Mouse (Mus musculus) heart, embryonic 15.5 days (tissue): Measurements from ENCODE around the gene Ccdc85c. TPM values are rescaled to one million over a fixed set of nuclear protein-coding genes. Genes with fewer than 3 reads are reported as not detected.

Experiments
- ATAC-seq: fragments of 200-750 bp; cut with Nextera tagmentation; replicated peaks from 2 replicates; pipeline ENCODE4 v1.8.0; 2017; ENCODE audit warnings: low read depth, moderate TSS enrichment; ENCODE audit not compliant: insufficient number of reproducible peaks, insufficient read depth, low FRiP score
- H3K27ac ChIP-seq: fragments of 300-500 bp; sonication (generic); 2 replicates; pipeline ENCODE4 v1.5.1; 2015; ENCODE audit warnings: mild to moderate bottlenecking, inconsistent platforms
- H3K27me3 ChIP-seq: fragments of 300-500 bp; sonication (generic); 2 replicates; pipeline ENCODE4 v1.6.1; 2015; ENCODE audit warnings: inconsistent platforms
- H3K36me3 ChIP-seq: fragments of 300-500 bp; sonication (generic); 2 replicates; pipeline ENCODE4 v1.6.1; 2015; ENCODE audit warnings: mild to moderate bottlenecking, inconsistent platforms
- H3K4me1 ChIP-seq: fragments of 300-500 bp; sonication (generic); replicated peaks from 2 replicates; pipeline ENCODE4 v1.6.1; 2015; ENCODE audit warnings: inconsistent platforms
- H3K4me2 ChIP-seq: fragments of 300-500 bp; sonication (generic); 2 replicates; pipeline ENCODE4 v1.6.1; 2015; ENCODE audit warnings: inconsistent platforms, mild to moderate bottlenecking, moderate library complexity
- H3K4me3 ChIP-seq: fragments of 300-500 bp; sonication (generic); 2 replicates; pipeline ENCODE4 v1.5.1; 2015; ENCODE audit warnings: mild to moderate bottlenecking, inconsistent platforms
- H3K9ac ChIP-seq: fragments of 300-500 bp; sonication (generic); 2 replicates; pipeline ENCODE4 v1.6.1; 2015; ENCODE audit warnings: mild to moderate bottlenecking, inconsistent platforms
- H3K9me3 ChIP-seq: fragments of 300-500 bp; sonication (generic); replicated peaks from 2 replicates; pipeline ENCODE4 v1.6.1; 2016; ENCODE audit warnings: inconsistent platforms
- WGBS: fragments of 180-500 bp; shearing (Covaris S2); methylation state at CpG from one replicate; pipeline ENCODE4 v1.1.7; 2015; ENCODE audit warnings: mixed read lengths; 5-methylcytosine and 5-hydroxymethylcytosine counted together
- polyA plus RNA-seq: library from polyadenylated mRNA; unstranded; fragments of >200 nt; fragmentation: Nextera tagmentation; extraction: Ambion mirVana; gene quantifications from 2 replicates; pipeline ENCODE4 v1.2.1, GENCODE M21; 2015

The Ccdc85c gene
- polyA plus RNA-seq, 1 experiment from 2014 or later, result 5.7 TPM

DNA sequence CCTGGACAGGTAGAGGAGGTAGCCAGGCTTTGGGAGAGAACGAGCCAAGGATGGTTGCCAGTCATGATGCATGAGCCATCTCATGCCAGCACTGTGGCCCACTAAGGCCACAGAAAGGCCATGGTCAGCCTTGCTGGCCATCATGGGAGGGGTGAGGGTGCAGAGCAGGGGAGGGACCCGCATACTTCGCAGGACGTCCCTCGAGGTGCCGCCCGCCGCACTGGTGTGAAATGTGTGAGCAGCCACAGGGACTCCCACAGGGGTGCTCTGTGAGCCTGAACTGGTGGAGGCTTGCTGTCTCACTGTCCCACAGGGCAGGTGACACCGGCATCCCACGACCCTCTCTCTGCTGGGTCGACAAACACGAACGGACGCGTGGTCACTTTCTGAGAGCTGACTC, 64.6 kb downstream of the Ccdc85c start:
- no peak overlapping the region for H3K27ac ChIP-seq
- ATAC-seq, result no peak
- H3K9ac ChIP-seq, result no peak overlapping the region
- H3K36me3 ChIP-seq, result peaks cover 5% of the 10 kb centered on the region; the same call in 1 of the 2 replicates
- H3K27me3 ChIP-seq, result no peaks in the 10 kb centered on the region
- H3K4me1 ChIP-seq, result peaks cover 53% of the 10 kb centered on the region
- H3K4me2 ChIP-seq, result no peak overlapping the region
- H3K4me3 ChIP-seq, result no peak overlapping the region
- H3K9me3 ChIP-seq, result no peaks in the 10 kb centered on the region
- 89% methylated on average over 15 of the region's 15 CpGs for WGBS

DNA sequence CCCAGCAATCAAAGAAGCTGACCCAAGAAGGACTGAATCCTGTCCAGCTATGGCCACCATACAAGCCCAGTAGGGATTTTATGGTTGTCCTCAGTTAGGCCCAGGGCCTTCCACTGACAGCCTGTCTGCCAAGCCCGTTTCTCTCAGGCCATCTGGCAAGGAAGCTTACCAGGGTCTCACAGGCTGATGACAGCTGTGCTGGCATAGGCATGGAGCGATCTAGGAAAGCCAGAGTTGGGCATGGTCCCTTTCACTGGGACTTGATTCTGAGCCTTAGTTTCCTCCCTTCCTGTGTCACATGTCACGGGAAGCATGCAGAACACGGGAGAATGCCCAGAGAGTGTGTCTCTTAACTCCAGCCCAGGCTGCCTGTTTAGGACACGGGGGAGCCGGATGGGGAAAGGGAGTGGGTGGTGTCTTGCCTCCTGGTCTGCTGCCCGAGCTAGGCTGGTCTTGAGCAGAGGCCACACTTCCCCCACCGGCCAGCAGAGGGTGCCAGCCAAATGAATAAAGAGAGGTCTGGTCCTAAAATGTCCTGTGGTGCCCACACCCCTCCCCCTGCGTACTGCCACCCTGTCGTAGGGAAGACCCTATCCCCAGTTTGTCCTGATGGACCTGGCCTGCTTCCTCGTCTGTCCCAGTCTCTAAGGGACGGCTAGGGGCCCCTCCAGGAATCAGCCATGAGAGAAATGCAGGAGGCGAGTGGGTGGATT, 66.3 kb downstream of the Ccdc85c start:
- no peak overlapping the region for H3K4me2 ChIP-seq
- H3K27ac ChIP-seq, result no peak overlapping the region
- H3K9ac ChIP-seq, result no peak overlapping the region
- 26% methylated on average over 13 of the region's 13 CpGs for WGBS
- H3K4me3 ChIP-seq, result no peak overlapping the region
- peaks cover 38% of the 10 kb centered on the region for H3K4me1 ChIP-seq
- H3K36me3 ChIP-seq, result peaks cover 12% of the 10 kb centered on the region; the same call in 1 of the 2 replicates
- no peaks in the 10 kb centered on the region for H3K9me3 ChIP-seq
- peak; percentile 32; the same call in 1 of the 2 replicates for ATAC-seq
- no peaks in the 10 kb centered on the region for H3K27me3 ChIP-seq

DNA sequence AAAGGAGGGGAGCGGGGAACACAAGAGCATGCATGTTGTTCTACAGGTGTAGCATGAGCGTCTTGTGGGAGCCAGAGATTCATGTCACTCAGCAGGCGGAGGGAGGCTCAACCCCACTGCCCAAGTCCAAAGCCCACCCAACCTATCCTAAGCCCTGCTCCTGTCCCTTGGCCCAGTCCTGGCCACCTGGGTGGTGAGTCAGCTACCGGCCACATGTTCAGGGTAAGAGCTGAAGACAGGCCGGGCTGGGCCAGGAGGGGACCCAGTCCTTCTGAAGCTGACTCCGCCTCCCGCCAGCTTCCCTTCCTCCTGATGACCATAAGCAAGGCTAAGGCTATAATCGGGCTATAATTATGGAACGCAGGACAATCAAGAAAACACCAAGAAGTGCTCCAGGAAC, 67.0 kb downstream of the Ccdc85c start:
- Histone ChIP-seq H3K4me2 (no peak overlapping the region), H3K9ac (no peak overlapping the region), H3K4me3 (no peak overlapping the region), H3K36me3 (peaks cover 17% of the 10 kb centered on the region; the same call in 1 of the 2 replicates), H3K4me1 (peaks cover 31% of the 10 kb centered on the region), H3K27ac (no peak overlapping the region), H3K27me3 (no peaks in the 10 kb centered on the region), H3K9me3 (no peaks in the 10 kb centered on the region)
- no peak for ATAC-seq
- WGBS, result 92% methylated on average over 9 of the region's 9 CpGs

DNA sequence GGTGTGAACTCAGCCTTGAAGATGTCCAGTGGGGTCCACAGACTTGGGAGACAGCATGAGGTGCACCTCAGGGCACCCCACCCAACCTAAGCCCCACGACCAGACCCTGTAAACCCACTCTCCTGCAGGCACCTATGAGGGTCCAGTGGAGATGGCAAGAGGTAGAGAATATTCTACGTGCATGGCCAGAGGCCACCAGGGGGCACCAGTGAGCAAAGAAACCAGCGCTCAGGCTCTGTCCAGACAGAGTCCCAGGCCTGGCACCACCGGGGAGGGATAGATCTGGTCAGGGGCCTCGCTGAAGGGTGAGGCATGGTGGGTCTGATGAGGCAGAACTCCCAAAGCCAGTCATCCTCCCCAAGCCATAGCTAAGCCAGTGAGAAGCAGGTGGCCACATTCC, 68.6 kb downstream of the Ccdc85c start:
- peaks cover 16% of the 10 kb centered on the region for H3K4me1 ChIP-seq
- peaks cover 31% of the 10 kb centered on the region for H3K36me3 ChIP-seq
- no peak overlapping the region for H3K27ac ChIP-seq
- WGBS, result 7% methylated on average over 5 of the region's 5 CpGs
- peak; percentile 6; the same call in 1 of the 2 replicates for ATAC-seq
- no peak overlapping the region for H3K9ac ChIP-seq
- no peaks in the 10 kb centered on the region for H3K27me3 ChIP-seq
- H3K4me2 ChIP-seq, result no peak overlapping the region
- no peaks in the 10 kb centered on the region for H3K9me3 ChIP-seq
- H3K4me3 ChIP-seq, result no peak overlapping the region

DNA sequence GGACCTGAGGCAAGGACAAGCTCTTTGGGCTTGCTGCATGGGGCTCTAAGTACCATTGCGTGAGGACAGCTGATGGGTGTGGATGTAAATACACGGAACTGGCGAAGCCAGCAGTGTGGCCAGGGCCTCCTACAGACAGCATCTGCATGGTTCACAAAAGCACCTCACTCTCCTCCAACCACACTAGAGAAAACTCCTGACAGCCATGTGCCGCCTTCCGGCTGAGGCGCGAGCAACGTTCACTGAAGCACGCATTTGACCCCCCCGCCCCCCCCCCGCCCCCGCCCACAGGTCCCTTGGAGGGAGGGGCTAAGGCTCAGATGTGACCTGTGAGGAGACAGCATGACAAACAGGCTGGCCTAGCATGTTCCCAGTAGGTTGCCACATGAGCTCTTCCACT, 70.2 kb downstream of the Ccdc85c start:
- WGBS, result 80% methylated on average over 12 of the region's 12 CpGs
- Histone ChIP-seq H3K4me3 (no peak overlapping the region), H3K9ac (no peak overlapping the region), H3K4me2 (no peak overlapping the region), H3K4me1 (peaks cover 10% of the 10 kb centered on the region), H3K36me3 (peaks cover 45% of the 10 kb centered on the region), H3K27ac (no peak overlapping the region), H3K9me3 (no peaks in the 10 kb centered on the region), H3K27me3 (no peaks in the 10 kb centered on the region)
- no peak for ATAC-seq

DNA sequence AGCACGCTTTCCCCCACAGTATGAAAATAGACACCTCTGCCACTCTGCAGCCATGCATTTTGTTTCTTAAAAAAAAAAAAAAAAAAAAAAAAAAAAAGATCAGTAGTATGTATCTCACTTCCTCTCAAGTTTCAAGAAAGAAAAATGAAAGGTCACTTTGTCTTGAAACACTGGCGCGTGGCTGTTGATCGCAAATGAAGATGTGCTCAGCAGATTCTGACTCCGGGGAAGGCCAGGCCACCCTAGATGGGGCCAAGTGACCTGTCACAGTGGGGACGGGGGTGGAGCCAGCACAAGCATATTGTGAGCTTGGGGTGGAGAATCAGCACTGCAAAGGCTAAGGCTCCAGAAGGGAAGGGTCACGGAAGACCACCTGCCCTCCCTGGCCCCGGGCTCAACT, 71.3 kb downstream of the Ccdc85c start:
- ATAC-seq, result no peak
- peaks cover 3% of the 10 kb centered on the region; the same call in 1 of the 2 replicates for H3K4me1 ChIP-seq
- H3K4me2 ChIP-seq, result no peak overlapping the region
- H3K9ac ChIP-seq, result no peak overlapping the region
- H3K4me3 ChIP-seq, result no peak overlapping the region
- H3K9me3 ChIP-seq, result no peaks in the 10 kb centered on the region
- peaks cover 56% of the 10 kb centered on the region for H3K36me3 ChIP-seq
- H3K27ac ChIP-seq, result no peak overlapping the region
- WGBS, result 67% methylated on average over 8 of the region's 8 CpGs
- no peaks in the 10 kb centered on the region for H3K27me3 ChIP-seq

DNA sequence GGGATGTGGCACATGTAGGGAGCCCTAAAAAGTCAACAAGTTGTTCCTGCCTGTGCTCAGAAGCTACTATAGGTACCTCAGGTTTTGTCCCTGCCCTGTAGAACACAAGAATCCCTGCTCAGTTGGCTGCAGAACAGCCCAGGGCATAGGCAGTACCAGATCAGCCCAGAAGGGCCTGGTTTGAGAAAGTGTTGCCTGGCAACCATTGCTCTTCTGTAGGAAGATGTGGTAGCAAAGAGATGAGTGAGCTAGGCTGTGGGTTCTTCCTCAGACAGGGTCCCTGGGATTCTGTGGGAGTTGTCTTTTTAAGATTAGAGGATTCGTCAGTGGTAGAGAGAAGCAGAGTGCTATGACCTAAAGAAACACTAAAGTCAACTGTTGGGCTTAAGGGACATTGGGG, 75.1 kb downstream of the Ccdc85c start:
- H3K4me2 ChIP-seq, result no peak overlapping the region
- no peaks in the 10 kb centered on the region for H3K9me3 ChIP-seq
- 72% methylated on average over 1 of the region's 1 CpGs for whole genome bisulfite sequencing
- no peaks in the 10 kb centered on the region for H3K4me1 ChIP-seq
- H3K27me3 ChIP-seq, result no peaks in the 10 kb centered on the region
- ATAC-seq, result no peak
- H3K27ac ChIP-seq, result no peak overlapping the region
- H3K9ac ChIP-seq, result no peak overlapping the region
- H3K4me3 ChIP-seq, result no peak overlapping the region
- H3K36me3 ChIP-seq, result peaks cover 85% of the 10 kb centered on the region

DNA sequence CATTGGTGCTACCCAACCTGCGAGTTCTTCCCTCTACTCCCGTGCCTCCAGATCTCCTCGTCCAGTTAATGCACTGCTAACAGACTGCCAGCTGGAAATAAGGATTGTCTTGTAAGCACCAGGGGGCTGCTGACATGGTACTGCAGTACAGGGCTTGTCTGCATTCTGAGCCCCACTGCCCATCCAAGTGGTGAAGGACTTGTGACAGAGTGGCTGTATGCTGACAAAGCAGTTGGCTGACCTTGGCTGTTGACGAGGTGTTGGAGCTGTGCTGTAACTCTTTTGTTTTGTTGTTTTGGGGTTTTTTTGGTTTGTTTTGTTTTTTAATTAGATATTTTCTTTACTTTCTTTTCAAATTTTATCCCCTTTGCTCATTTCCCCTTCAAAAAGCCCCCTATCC, 76.8 kb downstream of the Ccdc85c start:
- H3K27ac ChIP-seq, result no peak overlapping the region
- H3K27me3 ChIP-seq, result no peaks in the 10 kb centered on the region
- H3K4me3 ChIP-seq, result no peak overlapping the region
- H3K9ac ChIP-seq, result no peak overlapping the region
- H3K4me2 ChIP-seq, result no peak overlapping the region
- H3K9me3 ChIP-seq, result no peaks in the 10 kb centered on the region
- peaks cover 91% of the 10 kb centered on the region for H3K36me3 ChIP-seq
- WGBS, result 81% methylated on average over 4 of the region's 4 CpGs
- ATAC-seq, result no peak
- H3K4me1 ChIP-seq, result no peaks in the 10 kb centered on the region

DNA sequence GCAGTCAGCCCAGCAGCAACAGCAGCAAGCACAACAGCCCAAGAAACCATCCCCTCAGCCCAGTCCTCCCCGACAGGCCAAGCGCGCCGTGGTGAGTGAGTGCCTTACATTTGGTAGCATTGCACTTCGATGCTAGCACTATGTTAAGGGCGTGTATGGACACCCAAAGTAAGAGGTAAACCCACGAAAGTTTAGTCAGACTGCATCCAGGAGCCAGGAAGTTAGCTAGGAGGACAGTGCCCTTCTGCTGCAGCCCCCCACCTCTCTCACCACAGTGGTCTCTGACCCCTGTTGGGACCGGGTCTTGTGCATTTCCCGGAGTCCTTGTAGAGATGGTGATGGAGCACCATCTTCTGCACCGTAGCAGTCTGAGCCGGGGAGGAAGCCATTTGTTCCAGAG, 79.5 kb downstream of the Ccdc85c start:
- H3K4me3 ChIP-seq, result no peak overlapping the region
- H3K4me1 ChIP-seq, result no peaks in the 10 kb centered on the region
- no peak overlapping the region for H3K9ac ChIP-seq
- no peak overlapping the region for H3K27ac ChIP-seq
- WGBS, result 94% methylated on average over 11 of the region's 11 CpGs
- H3K9me3 ChIP-seq, result no peaks in the 10 kb centered on the region
- peaks cover 91% of the 10 kb centered on the region for H3K36me3 ChIP-seq
- no peaks in the 10 kb centered on the region for H3K27me3 ChIP-seq
- no peak overlapping the region for H3K4me2 ChIP-seq
- no peak for ATAC-seq

DNA sequence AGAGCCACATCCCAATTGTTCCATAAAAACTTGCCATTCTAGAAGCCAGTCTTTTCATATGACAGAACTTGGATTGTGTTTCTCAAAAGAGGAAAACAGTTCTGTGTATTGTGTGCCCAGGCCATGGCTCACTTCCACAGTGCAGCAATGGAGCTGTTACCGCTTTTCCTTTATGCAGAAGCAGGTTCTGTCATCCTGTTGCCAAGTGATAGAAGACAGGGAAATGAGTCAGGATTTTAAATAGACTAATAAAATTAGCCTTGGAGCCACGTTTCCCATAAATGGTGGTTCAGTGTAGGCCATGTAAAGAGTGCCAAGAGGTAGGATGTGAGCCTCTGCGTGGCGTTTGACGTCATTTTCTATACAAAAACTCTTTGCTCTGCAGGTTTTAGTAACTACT, 81.3 kb downstream of the Ccdc85c start:
- no peak for ATAC-seq
- Histone ChIP-seq H3K27me3 (no peaks in the 10 kb centered on the region), H3K4me1 (no peaks in the 10 kb centered on the region), H3K4me2 (no peak overlapping the region), H3K4me3 (no peak overlapping the region), H3K27ac (no peak overlapping the region; the same call in 1 of the 2 replicates), H3K36me3 (peaks cover 90% of the 10 kb centered on the region), H3K9ac (no peak overlapping the region), H3K9me3 (no peaks in the 10 kb centered on the region)
- 77% methylated on average over 5 of the region's 5 CpGs for WGBS

DNA sequence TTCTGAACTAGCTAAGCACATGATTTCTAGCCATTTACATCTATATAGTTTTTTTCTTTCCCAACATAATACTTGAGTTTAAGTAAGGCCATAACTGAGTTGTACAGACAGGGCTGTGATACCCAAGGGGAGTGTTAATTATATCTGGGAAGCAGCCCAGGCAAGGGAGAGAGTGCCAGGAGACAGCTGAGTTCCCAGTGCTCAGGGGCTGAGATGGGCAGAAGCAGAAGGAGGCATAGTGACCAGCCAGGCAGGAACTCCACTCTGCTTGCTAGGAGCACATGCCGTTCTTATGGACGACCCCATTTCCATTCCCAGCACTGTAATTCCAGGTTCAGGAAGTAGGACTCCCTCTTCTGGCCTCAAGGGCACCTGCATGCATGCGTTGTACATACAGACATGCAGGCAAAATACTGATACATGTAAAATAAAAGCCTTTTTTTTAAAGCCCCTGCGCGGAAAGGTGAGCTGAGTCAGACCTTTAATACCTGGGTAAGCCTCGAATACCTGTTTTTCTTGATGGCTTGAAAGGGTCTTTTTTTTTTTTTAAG, 87.6 kb downstream of the Ccdc85c start:
- H3K4me3 ChIP-seq, result no peak overlapping the region
- H3K27me3 ChIP-seq, result no peaks in the 10 kb centered on the region
- no peak for ATAC-seq
- peaks cover 73% of the 10 kb centered on the region for H3K36me3 ChIP-seq
- no peaks in the 10 kb centered on the region for H3K9me3 ChIP-seq
- no peaks in the 10 kb centered on the region for H3K4me1 ChIP-seq
- WGBS, result 94% methylated on average over 6 of the region's 6 CpGs
- H3K27ac ChIP-seq, result no peak overlapping the region
- H3K4me2 ChIP-seq, result no peak overlapping the region
- H3K9ac ChIP-seq, result no peak overlapping the region

DNA sequence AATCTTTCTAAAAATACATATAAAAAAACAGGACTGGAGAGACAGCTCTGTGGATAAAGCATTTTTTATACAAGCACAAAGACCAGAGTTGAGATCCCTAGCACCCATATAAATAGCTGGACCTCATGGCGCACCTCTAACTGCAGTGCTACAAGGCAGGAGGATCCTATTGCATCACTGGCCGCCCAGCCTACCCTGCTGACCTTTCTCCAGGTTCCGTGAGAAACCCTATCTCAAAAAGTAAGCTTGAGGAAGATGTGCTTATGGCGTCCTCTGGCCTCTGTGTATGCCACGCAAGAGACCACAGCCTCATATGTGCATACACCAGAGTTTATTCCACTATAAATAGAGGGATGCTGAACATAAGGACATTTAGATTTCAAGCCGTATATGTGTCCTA, 93.5 kb downstream of the Ccdc85c start:
- no peak overlapping the region for H3K4me3 ChIP-seq
- WGBS, result 89% methylated on average over 6 of the region's 6 CpGs
- H3K27me3 ChIP-seq, result no peaks in the 10 kb centered on the region
- H3K4me1 ChIP-seq, result peaks cover 22% of the 10 kb centered on the region
- no peak for ATAC-seq
- H3K9me3 ChIP-seq, result no peaks in the 10 kb centered on the region
- no peak overlapping the region for H3K4me2 ChIP-seq
- no peak overlapping the region for H3K27ac ChIP-seq
- no peak overlapping the region for H3K9ac ChIP-seq
- peaks cover 29% of the 10 kb centered on the region for H3K36me3 ChIP-seq
